Comparison of ENCODE assay signal across 18 mouse cellular contexts in the genomic region with DNA sequence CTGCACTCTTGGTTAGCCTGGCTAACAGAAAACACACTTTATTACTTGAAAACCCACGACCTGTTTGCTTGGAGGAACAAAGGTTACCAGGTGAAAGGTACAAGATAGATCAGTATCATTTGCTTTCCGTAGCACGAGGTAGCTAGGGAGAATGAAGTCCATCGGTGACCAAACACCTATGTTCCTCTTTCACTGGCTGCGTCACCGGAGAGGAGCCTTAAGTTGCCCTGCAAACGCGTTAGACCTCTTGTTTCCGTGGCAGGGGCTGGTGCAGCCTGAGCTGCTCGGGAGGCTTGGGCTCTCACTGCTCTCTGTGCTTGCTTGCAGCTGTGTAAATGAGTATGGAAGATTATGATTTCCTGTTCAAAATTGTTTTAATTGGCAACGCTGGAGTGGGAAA. TPM values are rescaled to one million over a fixed set of nuclear protein-coding genes. Genes with fewer than 3 reads are reported as not detected.
A peak's percentile ranks its signal among the peaks of the same experiment; 100 is the strongest.
DNase-seq lines count a peak whose midpoint lies in the region; ATAC-seq and TF ChIP-seq lines count a peak whose summit lies in the region.
"Had no signal": no experiment of that assay in that cellular context is flagged by ENCODE, and none has a peak within 500 bp of the region (broad histone marks: within the 10 kb centered on the region; RNA-seq: fewer than 3 reads in every experiment).

No protein-coding gene starts in this region.

- H3K4me1 ChIP-seq in kidney, adult 2 months (ENCODE audit: control insufficient read depth, insufficient read depth, low read length) = no peaks in the 10 kb centered on the region; the same call in 1 of the 2 replicates
- no peaks in the 10 kb centered on the region for H3K4me1 ChIP-seq in kidney, embryonic 15.5 days
- H3K4me1 ChIP-seq in embryonic facial prominence, embryonic 14.5 days (ENCODE audit: control insufficient read depth, insufficient read depth, low read length) = peaks cover 20% of the 10 kb centered on the region
- no peaks in the 10 kb centered on the region for H3K4me1 ChIP-seq in midbrain, embryonic 10.5 days
- H3K4me1 ChIP-seq: forebrain, embryonic 13.5 days; hindbrain, embryonic 10.5 days; midbrain, embryonic 13.5 days had no signal

- no peak overlapping the region for H3K4me3 ChIP-seq in kidney, adult 2 months (ENCODE audit: insufficient read depth, low read depth, low read length)
- H3K4me3 ChIP-seq in kidney, embryonic 15.5 days (replicated peaks) = no peak overlapping the region
- H3K4me3 ChIP-seq in embryonic facial prominence, embryonic 14.5 days (ENCODE audit: low read depth, low read length) = no peak overlapping the region
- no peak overlapping the region for H3K4me3 ChIP-seq in midbrain, embryonic 10.5 days
- H3K4me3 ChIP-seq: embryonic facial prominence, embryonic 15.5 days; forebrain, embryonic 13.5 days; hindbrain, embryonic 10.5 days; midbrain, embryonic 13.5 days; myocyte had no signal

- ATAC-seq in kidney, embryonic 15.5 days (replicated peaks; ENCODE audit: low FRiP score) = no peak
- no peak for ATAC-seq in embryonic facial prominence, embryonic 14.5 days (ENCODE audit: low read depth)
- ATAC-seq: forebrain, embryonic 13.5 days; midbrain, embryonic 13.5 days had no signal

- no peak for TF ChIP-seq POLR2A in kidney, adult 2 months (IDR thresholded peaks at IDR 0.05; ENCODE audit: low read depth, low read length)

- no peaks in the 10 kb centered on the region for H3K9me3 ChIP-seq in kidney, embryonic 15.5 days (replicated peaks)
- H3K9me3 ChIP-seq in embryonic facial prominence, embryonic 14.5 days (ENCODE audit: control insufficient read depth, low read length) = no peaks in the 10 kb centered on the region
- no peaks in the 10 kb centered on the region for H3K9me3 ChIP-seq in midbrain, embryonic 10.5 days (replicated peaks)
- H3K9me3 ChIP-seq: embryonic facial prominence, embryonic 15.5 days; forebrain, embryonic 13.5 days; G1E; hindbrain, embryonic 10.5 days; midbrain, embryonic 13.5 days had no signal

- DNase-seq in kidney, adult 2 months = peak; percentile 33
- peak; percentile 96 for DNase-seq in A20 (ENCODE audit: low read depth, low spot score)
- DNase-seq in embryonic facial prominence, embryonic 14.5 days (ENCODE audit: low spot score) = peak; percentile 30
- peak; percentile 21 to 43 for DNase-seq in spleen, postnatal 10 days (ENCODE audit: low spot score in 2 of 2)
- DNase-seq in midbrain, embryonic 10.5 days (ENCODE audit: low spot score) = no peak
- DNase-seq in left cerebral cortex, adult 18-20 months (ENCODE audit: low spot score in 2 of 2) = no peak
- DNase-seq: cerebellum, adult 11-12 months; lung, postnatal 4 days; right cerebral cortex, adult 18-20 months; thymus, postnatal 25 days had no signal

- H3K4me2 ChIP-seq in kidney, embryonic 15.5 days = no peak overlapping the region
- H3K4me2 ChIP-seq in embryonic facial prominence, embryonic 14.5 days (ENCODE audit: low read depth, low read length) = no peak overlapping the region
- H3K4me2 ChIP-seq: embryonic facial prominence, embryonic 15.5 days; forebrain, embryonic 13.5 days; midbrain, embryonic 13.5 days had no signal

- H3K36me3 ChIP-seq in kidney, adult 2 months (ENCODE audit: control insufficient read depth, insufficient read depth, low read length) = no peaks in the 10 kb centered on the region
- H3K36me3 ChIP-seq in kidney, embryonic 15.5 days = no peaks in the 10 kb centered on the region
- no peaks in the 10 kb centered on the region for H3K36me3 ChIP-seq in embryonic facial prominence, embryonic 14.5 days (ENCODE audit: control insufficient read depth, insufficient read depth, low read length)
- H3K36me3 ChIP-seq in midbrain, embryonic 10.5 days = no peaks in the 10 kb centered on the region
- H3K36me3 ChIP-seq: embryonic facial prominence, embryonic 15.5 days; G1E; hindbrain, embryonic 10.5 days; midbrain, embryonic 13.5 days had no signal

- no peak for TF ChIP-seq CTCF in kidney, adult 2 months (conservative IDR thresholded peaks at IDR 0.05; ENCODE audit: insufficient read depth, insufficient read length, low read depth, low read length)

- WGBS in kidney, adult 2 months = 63% methylated on average over 11 of the region's 11 CpGs
- 79% methylated on average over 11 of the region's 11 CpGs for WGBS in kidney, embryonic 15.5 days
- WGBS in embryonic facial prominence, embryonic 14.5 days = 67% methylated on average over 11 of the region's 11 CpGs
- 88% methylated on average over 11 of the region's 11 CpGs for WGBS in midbrain, embryonic 10.5 days

- no peaks in the 10 kb centered on the region for H3K27me3 ChIP-seq in kidney, adult 2 months (replicated peaks; ENCODE audit: control insufficient read depth, insufficient read depth, low read length)
- H3K27me3 ChIP-seq in kidney, embryonic 15.5 days = no peaks in the 10 kb centered on the region
- no peaks in the 10 kb centered on the region for H3K27me3 ChIP-seq in embryonic facial prominence, embryonic 14.5 days (replicated peaks; ENCODE audit: control insufficient read depth, insufficient read depth, low read length)
- H3K27me3 ChIP-seq in midbrain, embryonic 10.5 days (ENCODE audit: low read depth, poor library complexity, severe bottlenecking) = no peaks in the 10 kb centered on the region
- H3K27me3 ChIP-seq: embryonic facial prominence, embryonic 15.5 days; forebrain, embryonic 13.5 days; midbrain, embryonic 13.5 days had no signal

- no peak overlapping the region for H3K9ac ChIP-seq in kidney, embryonic 15.5 days
- H3K9ac ChIP-seq in embryonic facial prominence, embryonic 14.5 days (ENCODE audit: low read depth, low read length) = no peak overlapping the region
- H3K9ac ChIP-seq: embryonic facial prominence, embryonic 15.5 days; forebrain, embryonic 13.5 days; liver, embryonic 14.5 days; midbrain, embryonic 13.5 days had no signal

- no peak overlapping the region for H3K27ac ChIP-seq in kidney, adult 2 months (ENCODE audit: insufficient read depth, low read depth, low read length)
- no peak overlapping the region for H3K27ac ChIP-seq in kidney, embryonic 15.5 days
- no peak overlapping the region for H3K27ac ChIP-seq in embryonic facial prominence, embryonic 14.5 days (replicated peaks; ENCODE audit: low read depth, low read length)
- H3K27ac ChIP-seq in midbrain, embryonic 10.5 days (replicated peaks) = no peak overlapping the region
- H3K27ac ChIP-seq: embryonic facial prominence, embryonic 15.5 days; forebrain, embryonic 13.5 days; hindbrain, embryonic 10.5 days; liver, embryonic 14.5 days; midbrain, embryonic 13.5 days had no signal

RNA-seq across cellular contexts. Expression of a gene that starts 54.4 kb away (rescaled TPM):
- polyA plus RNA-seq in kidney, adult 2 months (2012; rRNA removed) = 0.06 and 0.08 TPM in 2 replicates
- 12.2 and 16.7 TPM in 2 replicates for polyA plus RNA-seq in kidney, embryonic 15.5 days (2015; fragmentation: Nextera tagmentation; extraction: Ambion mirVana)
- 10.5 and 10.9 TPM in 2 replicates for polyA plus RNA-seq in embryonic facial prominence, embryonic 14.5 days (2014; fragmentation: Nextera tagmentation; extraction: Ambion mirVana)
- 21.7 and 26.3 TPM in 2 replicates for polyA plus RNA-seq in midbrain, embryonic 10.5 days (2016; fragmentation: Nextera tagmentation; extraction: Ambion mirVana)
- under 1 TPM; 0.35 to 0.45 TPM for total RNA-seq in left cerebral cortex, adult 18-20 months (2021)

RNA-seq across cellular contexts. Expression of a gene that starts 54.6 kb away (rescaled TPM):
- polyA plus RNA-seq in kidney, adult 2 months (2012; rRNA removed) = 37.2 TPM in 2 replicates
- polyA plus RNA-seq in kidney, embryonic 15.5 days (2015; fragmentation: Nextera tagmentation; extraction: Ambion mirVana) = 20.9 and 22.7 TPM in 2 replicates
- 30.6 and 32.2 TPM in 2 replicates for polyA plus RNA-seq in embryonic facial prominence, embryonic 14.5 days (2014; fragmentation: Nextera tagmentation; extraction: Ambion mirVana)
- polyA plus RNA-seq in midbrain, embryonic 10.5 days (2016; fragmentation: Nextera tagmentation; extraction: Ambion mirVana) = 20.0 and 20.7 TPM in 2 replicates
- total RNA-seq in left cerebral cortex, adult 18-20 months (2021) = 10 to 100 TPM in 1 of 2 experiments, 1 to 10 TPM in 1; 9.8 to 11.1 TPM

Comparison
In these comparisons a context has a peak if more than half of its experiments do, and no peak if none do; other contexts are left out.
1. RNA of a gene that starts 54.4 kb away (polyA plus RNA-seq): 21.7 to 26.3 TPM in midbrain, embryonic 10.5 days, 12.2 to 16.7 TPM in kidney, embryonic 15.5 days and 10.5 to 10.9 TPM in embryonic facial prominence, embryonic 14.5 days; 0.06 to 0.08 TPM in kidney, adult 2 months; every median in the first group is over 10 times any median in the second.
2. DNase-seq: peak in kidney, adult 2 months (single experiment), A20 (single experiment), embryonic facial prominence, embryonic 14.5 days (single experiment) and spleen, postnatal 10 days (2 of 2); none in midbrain, embryonic 10.5 days (single experiment) and left cerebral cortex, adult 18-20 months (0 of 2).